Mouse (Mus musculus): ENCODE measurements around the gene Rps21.
"Not testable (repeated sequence)": the region's sequence is repeated elsewhere in the genome, so short reads cannot be mapped to it uniquely, and the experiment has no call there.

The Rps21 gene

GRCm38 (mm10) chr2:180230482-180230881, 26.7 kb upstream of the Rps21 start:
- DNase-seq = no peak

GRCm38 (mm10) chr2:180233101-180233904, 23.9 kb upstream of the Rps21 start:
- no peak for DNase-seq

- DNase-seq = no peak
Observed at GRCm38 (mm10) chr2:180234353-180234752, 22.8 kb upstream of the Rps21 start.

- no peak for DNase-seq
Observed at GRCm38 (mm10) chr2:180234980-180235379, 22.2 kb upstream of the Rps21 start.

- no peak for DNase-seq
Observed at GRCm38 (mm10) chr2:180235788-180236187, 21.4 kb upstream of the Rps21 start.

GRCm38 (mm10) chr2:180236500-180236899, 20.7 kb upstream of the Rps21 start:
- no peak for DNase-seq

GRCm38 (mm10) chr2:180236930-180237329, 20.2 kb upstream of the Rps21 start:
- DNase-seq = no peak

GRCm38 (mm10) chr2:180237601-180238345, 19.4 kb upstream of the Rps21 start:
- DNase-seq = no peak

GRCm38 (mm10) chr2:180238591-180238990, 18.6 kb upstream of the Rps21 start:
- no peak for DNase-seq

- DNase-seq = no peak
Observed at GRCm38 (mm10) chr2:180243108-180243507, 14.1 kb upstream of the Rps21 start.

- no peak for DNase-seq
Observed at GRCm38 (mm10) chr2:180247916-180248315, 9.3 kb upstream of the Rps21 start.

- DNase-seq = peak; percentile 62
Observed at GRCm38 (mm10) chr2:180248947-180249660, 8.1 kb upstream of the Rps21 start.

GRCm38 (mm10) chr2:180250930-180251611, 6.1 kb upstream of the Rps21 start:
- peak; percentile 86 for DNase-seq

GRCm38 (mm10) chr2:180251838-180252237, 5.3 kb upstream of the Rps21 start:
- DNase-seq = no peak

- DNase-seq = no peak
Observed at GRCm38 (mm10) chr2:180254436-180255209, 2.6 kb upstream of the Rps21 start.

GRCm38 (mm10) chr2:180255701-180256100, 1.5 kb upstream of the Rps21 start:
- peak; percentile 78 for DNase-seq

- DNase-seq = peak; percentile 54
Observed at GRCm38 (mm10) chr2:180256296-180257000, 729 bp upstream of the Rps21 start.

GRCm38 (mm10) chr2:180257963-180258865, 1.0 kb downstream of the Rps21 start:
- no peak for DNase-seq

- not testable (repeated sequence) for DNase-seq
Observed at GRCm38 (mm10) chr2:180258951-180259484, 1.8 kb downstream of the Rps21 start.
